Mouse (Mus musculus): Measurements from ENCODE around the gene Dnaaf2. TPM values are rescaled to one million over a fixed set of nuclear protein-coding genes. Genes with fewer than 3 reads are reported as not detected.
A peak's percentile ranks its signal among the peaks of the same experiment; 100 is the strongest.

Gene Dnaaf2
- polyA plus RNA-seq, 1 experiment = 1.6 TPM

- peak overlapping the region; percentile 17; the same call in 1 of the 2 replicates for H3K4me3 ChIP-seq (ENCODE audit: insufficient read depth, low read length)
- peak overlapping the region; percentile 68 for H3K27ac ChIP-seq (ENCODE audit: insufficient read depth, low read depth, low read length)
- H3K4me1 ChIP-seq (ENCODE audit: control insufficient read depth, insufficient read depth, low read length) = peaks cover 6% of the 10 kb centered on the region
- no peak for TF ChIP-seq CTCF (IDR thresholded peaks at IDR 0.05; ENCODE audit: low read depth, low read length)
- no peak for TF ChIP-seq POLR2A (IDR thresholded peaks at IDR 0.05; ENCODE audit: borderline replicate concordance, low read depth, low read length)
Measured at GRCm38 (mm10) chr12:69157107-69157506, 41.1 kb downstream of the Dnaaf2 start.

GRCm38 (mm10) chr12:69156436-69156835 is 41.8 kb downstream of the Dnaaf2 start:
- H3K27ac ChIP-seq (ENCODE audit: insufficient read depth, low read depth, low read length) = no peak overlapping the region
- TF ChIP-seq CTCF (IDR thresholded peaks at IDR 0.05; ENCODE audit: low read depth, low read length) = no peak
- TF ChIP-seq POLR2A (IDR thresholded peaks at IDR 0.05; ENCODE audit: borderline replicate concordance, low read depth, low read length) = no peak

DNA sequence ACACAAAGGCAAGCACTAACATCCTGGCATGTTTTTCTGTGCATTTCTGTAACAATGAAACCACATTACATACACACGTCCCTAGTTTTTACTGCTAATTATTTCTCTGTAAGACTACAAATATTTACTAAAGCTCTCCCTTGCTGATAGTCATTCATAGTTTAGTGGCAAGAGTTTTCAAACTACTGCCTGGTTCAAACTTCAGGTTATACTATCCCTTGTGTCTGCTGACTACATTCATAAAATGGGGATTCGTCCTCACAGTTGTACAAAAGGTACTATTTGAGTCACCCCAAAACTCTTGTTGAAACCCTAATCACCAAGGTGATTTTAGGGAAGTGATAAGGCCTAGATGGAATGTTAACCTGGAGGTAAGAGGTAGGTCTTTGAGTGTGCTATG is 42.3 kb downstream of the Dnaaf2 start:
- TF ChIP-seq CTCF (IDR thresholded peaks at IDR 0.05; ENCODE audit: low read depth, low read length) = no peak
- no peak for TF ChIP-seq POLR2A (IDR thresholded peaks at IDR 0.05; ENCODE audit: borderline replicate concordance, low read depth, low read length)
- Histone ChIP-seq H3K27ac (ENCODE audit: insufficient read depth, low read depth, low read length) (no peak overlapping the region), H3K4me3 (ENCODE audit: insufficient read depth, low read length) (no peak overlapping the region), H3K4me1 (ENCODE audit: control insufficient read depth, insufficient read depth, low read length) (peaks cover 6% of the 10 kb centered on the region)

More at GRCm38 (mm10) chr12:69156436-69156835, 41.8 kb downstream of the Dnaaf2 start:
- Histone ChIP-seq H3K4me3 (ENCODE audit: insufficient read depth, low read length) (no peak overlapping the region), H3K4me1 (ENCODE audit: control insufficient read depth, insufficient read depth, low read length) (peaks cover 6% of the 10 kb centered on the region)

- H3K4me3 ChIP-seq (ENCODE audit: insufficient read depth, low read length) = no peak overlapping the region
- no peaks in the 10 kb centered on the region for H3K4me1 ChIP-seq (ENCODE audit: control insufficient read depth, insufficient read depth, low read length)
- TF ChIP-seq POLR2A (IDR thresholded peaks at IDR 0.05; ENCODE audit: borderline replicate concordance, low read depth, low read length) (no peak), CTCF (IDR thresholded peaks at IDR 0.05; ENCODE audit: low read depth, low read length) (no peak)
- no peak overlapping the region for H3K27ac ChIP-seq (ENCODE audit: insufficient read depth, low read depth, low read length)
Measured at GRCm38 (mm10) chr12:69150049-69150448, 48.2 kb downstream of the Dnaaf2 start.

- no peak overlapping the region for H3K27ac ChIP-seq (ENCODE audit: insufficient read depth, low read depth, low read length)
- no peak overlapping the region for H3K4me3 ChIP-seq (ENCODE audit: insufficient read depth, low read length)
- H3K4me1 ChIP-seq (ENCODE audit: control insufficient read depth, insufficient read depth, low read length) = no peaks in the 10 kb centered on the region
- TF ChIP-seq CTCF (IDR thresholded peaks at IDR 0.05; ENCODE audit: low read depth, low read length) = no peak
- TF ChIP-seq POLR2A (IDR thresholded peaks at IDR 0.05; ENCODE audit: borderline replicate concordance, low read depth, low read length) = no peak
Measured at GRCm38 (mm10) chr12:69147166-69147735, 51.0 kb downstream of the Dnaaf2 start.

DNA sequence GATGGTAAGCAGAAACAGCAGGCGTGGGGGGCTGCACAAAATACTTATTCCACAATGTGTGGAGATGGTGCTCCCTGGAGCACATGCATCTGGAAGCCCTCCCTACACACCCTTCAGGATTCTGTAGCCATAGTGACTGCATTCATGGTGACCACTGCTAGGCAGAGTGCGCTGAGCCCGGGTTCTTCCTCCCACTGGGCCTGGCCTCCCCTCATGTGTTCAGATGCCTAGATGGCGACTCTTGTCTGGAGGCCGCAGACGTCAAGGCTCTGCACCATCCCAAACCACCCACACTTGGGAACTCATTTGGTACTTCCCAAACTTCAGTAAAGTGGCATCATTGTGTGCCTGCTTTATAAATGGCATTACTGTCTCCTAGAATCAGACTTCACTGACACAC is 54.8 kb downstream of the Dnaaf2 start:
- H3K27ac ChIP-seq (ENCODE audit: insufficient read depth, low read depth, low read length) = no peak overlapping the region
- H3K4me3 ChIP-seq (ENCODE audit: insufficient read depth, low read length) = no peak overlapping the region
- no peak for TF ChIP-seq CTCF (IDR thresholded peaks at IDR 0.05; ENCODE audit: low read depth, low read length)
- TF ChIP-seq POLR2A (IDR thresholded peaks at IDR 0.05; ENCODE audit: borderline replicate concordance, low read depth, low read length) = no peak
- no peaks in the 10 kb centered on the region for H3K4me1 ChIP-seq (ENCODE audit: control insufficient read depth, insufficient read depth, low read length)

DNA sequence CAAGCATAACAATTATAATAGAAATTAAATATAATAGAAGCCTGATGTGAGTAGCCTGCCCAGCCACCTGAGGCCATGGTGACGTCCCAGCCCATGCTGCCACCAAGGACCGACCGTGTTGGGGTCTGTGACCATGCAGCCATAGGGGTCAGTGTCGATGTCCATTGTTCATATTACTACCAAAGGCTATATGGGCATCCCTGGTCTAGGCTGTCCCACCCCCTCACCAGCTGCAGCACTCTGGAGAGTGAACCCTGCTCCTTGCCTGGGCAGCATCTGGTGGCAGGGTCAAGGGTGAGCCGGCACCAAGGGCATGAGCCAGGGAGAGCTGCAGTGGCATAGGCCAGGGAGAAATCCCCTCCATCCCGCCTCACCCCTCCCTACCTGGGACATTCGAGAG is 58.4 kb downstream of the Dnaaf2 start:
- TF ChIP-seq POLR2A (IDR thresholded peaks at IDR 0.05; ENCODE audit: borderline replicate concordance, low read depth, low read length) (no peak), CTCF (IDR thresholded peaks at IDR 0.05; ENCODE audit: low read depth, low read length) (no peak)
- Histone ChIP-seq H3K27ac (ENCODE audit: insufficient read depth, low read depth, low read length) (no peak overlapping the region), H3K4me3 (ENCODE audit: insufficient read depth, low read length) (no peak overlapping the region), H3K4me1 (ENCODE audit: control insufficient read depth, insufficient read depth, low read length) (no peaks in the 10 kb centered on the region)

DNA sequence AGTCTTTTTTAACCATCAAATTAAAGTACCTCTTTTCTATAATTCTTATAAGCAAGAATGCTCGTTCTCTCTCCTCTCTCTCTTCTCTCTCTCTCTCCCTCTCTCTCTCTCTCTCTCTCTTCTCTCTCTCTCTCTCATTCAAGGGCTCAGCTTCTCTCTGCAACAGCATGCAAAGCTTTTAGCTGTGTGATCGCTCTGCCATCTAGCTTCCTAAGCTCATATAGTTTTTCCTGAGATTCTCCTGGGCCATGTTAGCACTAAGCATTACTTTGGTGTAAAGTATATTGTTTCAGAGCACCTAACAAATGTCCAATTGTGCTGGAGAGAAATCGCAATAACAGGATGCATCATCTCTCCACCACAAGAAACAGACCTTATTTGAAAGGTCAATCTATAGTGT is 59.0 kb downstream of the Dnaaf2 start:
- H3K4me1 ChIP-seq (ENCODE audit: control insufficient read depth, insufficient read depth, low read length) = no peaks in the 10 kb centered on the region
- no peak overlapping the region for H3K27ac ChIP-seq (ENCODE audit: insufficient read depth, low read depth, low read length)
- no peak overlapping the region for H3K4me3 ChIP-seq (ENCODE audit: insufficient read depth, low read length)
- TF ChIP-seq CTCF (IDR thresholded peaks at IDR 0.05; ENCODE audit: low read depth, low read length) = no peak
- TF ChIP-seq POLR2A (IDR thresholded peaks at IDR 0.05; ENCODE audit: borderline replicate concordance, low read depth, low read length) = no peak

Other genes starting within 250 kb of the Dnaaf2 start
- gene Rps29, start 39.2 kb downstream of the Dnaaf2 start, polyA plus RNA-seq (2012; ENCODE audit: insufficient read depth, insufficient read length, missing spikeins) = 1,903 and 2,167 TPM in 2 replicates
- 5.7 and 6.3 TPM in 2 replicates for gene Lrr1, start 29.6 kb downstream of the Dnaaf2 start, polyA plus RNA-seq (2012; ENCODE audit: insufficient read depth, insufficient read length, missing spikeins)
- 390 and 430 TPM in 2 replicates for gene Rpl36al, start 14.3 kb downstream of the Dnaaf2 start, polyA plus RNA-seq (2012; ENCODE audit: insufficient read depth, insufficient read length, missing spikeins)
- gene Mgat2, start 14.3 kb downstream of the Dnaaf2 start, polyA plus RNA-seq (2012; ENCODE audit: insufficient read depth, insufficient read length, missing spikeins) = 58.3 and 60.4 TPM in 2 replicates
- 3.6 and 4.5 TPM in 2 replicates for gene Gm49383, start 1.3 kb downstream of the Dnaaf2 start, polyA plus RNA-seq (2012; ENCODE audit: insufficient read depth, insufficient read length, missing spikeins)
- gene Gm49384, start 5.8 kb upstream of the Dnaaf2 start, polyA plus RNA-seq (2012; ENCODE audit: insufficient read depth, insufficient read length, missing spikeins) = 10.5 and 10.6 TPM in 2 replicates
- gene Pole2, start 29.8 kb upstream of the Dnaaf2 start, polyA plus RNA-seq (2012; ENCODE audit: insufficient read depth, insufficient read length, missing spikeins) = 9.3 and 10.2 TPM in 2 replicates
- 5.1 and 6.1 TPM in 2 replicates for gene Klhdc1, start 42.7 kb upstream of the Dnaaf2 start, polyA plus RNA-seq (2012; ENCODE audit: insufficient read depth, insufficient read length, missing spikeins)
- 17.3 and 19.3 TPM in 2 replicates for gene Klhdc2, start 98.3 kb upstream of the Dnaaf2 start, polyA plus RNA-seq (2012; ENCODE audit: insufficient read depth, insufficient read length, missing spikeins)
- 52.9 and 57.9 TPM in 2 replicates for gene Nemf, start 158.7 kb upstream of the Dnaaf2 start, polyA plus RNA-seq (2012; ENCODE audit: insufficient read depth, insufficient read length, missing spikeins)
- gene Arf6, start 173.7 kb upstream of the Dnaaf2 start, polyA plus RNA-seq (2012; ENCODE audit: insufficient read depth, insufficient read length, missing spikeins) = 162 and 174 TPM in 2 replicates
- not detected in 2 replicates for gene Gm9887, start 174.0 kb upstream of the Dnaaf2 start, polyA plus RNA-seq (2012; ENCODE audit: insufficient read depth, insufficient read length, missing spikeins)

All from bone marrow macrophage, adult 2 months (primary cell).